Mouse (Mus musculus): ENCODE results near the gene Ipo13.
A peak's percentile ranks its signal among the peaks of the same experiment; 100 is the strongest.

Ipo13 gene

GRCm38 (mm10) chr4:117914591-117915442, at the start of gene Ipo13:
Gene Ipo13, minus strand, starts transcription at chr4:117914999.
- peak; percentile 94 for DNase-seq (ENCODE audit: low spot score)

- DNase-seq (ENCODE audit: low spot score): no peak
Measured at GRCm38 (mm10) chr4:117957492-117957891, 42.7 kb upstream of the Ipo13 start.

GRCm38 (mm10) chr4:117947493-117947892, 32.7 kb upstream of the Ipo13 start:
- DNase-seq (ENCODE audit: low spot score): no peak

- DNase-seq (ENCODE audit: low spot score): no peak
Measured at GRCm38 (mm10) chr4:117946639-117947305, 32.0 kb upstream of the Ipo13 start.

GRCm38 (mm10) chr4:117943317-117943716, 28.5 kb upstream of the Ipo13 start:
- DNase-seq (ENCODE audit: low spot score): no peak

- no peak for DNase-seq (ENCODE audit: low spot score)
Measured at GRCm38 (mm10) chr4:117936964-117937363, 22.2 kb upstream of the Ipo13 start.

- DNase-seq (ENCODE audit: low spot score): no peak
Measured at GRCm38 (mm10) chr4:117934081-117934480, 19.3 kb upstream of the Ipo13 start.

GRCm38 (mm10) chr4:117933248-117933647, 18.4 kb upstream of the Ipo13 start:
- DNase-seq (ENCODE audit: low spot score): no peak

GRCm38 (mm10) chr4:117929391-117929881, 14.6 kb upstream of the Ipo13 start, which contains the start of gene Artn:
Gene Artn, minus strand, starts transcription at chr4:117929763.
- DNase-seq (ENCODE audit: low spot score): peak; percentile 57

- no peak for DNase-seq (ENCODE audit: low spot score)
Measured at GRCm38 (mm10) chr4:117928699-117929241, 14.0 kb upstream of the Ipo13 start.

- peak; percentile 58 for DNase-seq (ENCODE audit: low spot score)
Measured at GRCm38 (mm10) chr4:117928234-117928633, 13.4 kb upstream of the Ipo13 start.

- peak; percentile 64 for DNase-seq (ENCODE audit: low spot score)
Measured at GRCm38 (mm10) chr4:117926545-117927482, 12.0 kb upstream of the Ipo13 start.

- DNase-seq (ENCODE audit: low spot score): no peak
Measured at GRCm38 (mm10) chr4:117924916-117925315, 10.1 kb upstream of the Ipo13 start.

GRCm38 (mm10) chr4:117923450-117923849, 8.7 kb upstream of the Ipo13 start:
- DNase-seq (ENCODE audit: low spot score): no peak

GRCm38 (mm10) chr4:117921358-117921757, 6.6 kb upstream of the Ipo13 start:
- no peak for DNase-seq (ENCODE audit: low spot score)

GRCm38 (mm10) chr4:117918762-117919161, 4.0 kb upstream of the Ipo13 start:
- DNase-seq (ENCODE audit: low spot score): no peak

- DNase-seq (ENCODE audit: low spot score): no peak
Measured at GRCm38 (mm10) chr4:117918261-117918660, 3.5 kb upstream of the Ipo13 start.

GRCm38 (mm10) chr4:117917847-117918246, 3.0 kb upstream of the Ipo13 start:
- DNase-seq (ENCODE audit: low spot score): no peak

- no peak for DNase-seq (ENCODE audit: low spot score)
Measured at GRCm38 (mm10) chr4:117917402-117917801, 2.6 kb upstream of the Ipo13 start.

- no peak for DNase-seq (ENCODE audit: low spot score)
Measured at GRCm38 (mm10) chr4:117916386-117916785, 1.6 kb upstream of the Ipo13 start.

- no peak for DNase-seq (ENCODE audit: low spot score)
Measured at GRCm38 (mm10) chr4:117915489-117916105, 798 bp upstream of the Ipo13 start.

All from testis, postnatal 14 days (tissue).